Mouse (Mus musculus) hindbrain, postnatal 0 days (tissue): ENCODE results near the gene Nudt9. TPM values are rescaled to one million over a fixed set of nuclear protein-coding genes. Genes with fewer than 3 reads are reported as not detected.

Experiments used
- ATAC-seq: fragments of 200-750 bp; cut with Nextera tagmentation; 2 replicates; pipeline ENCODE4 v1.8.0; 2017; ENCODE audit warnings: mild to moderate bottlenecking, moderate TSS enrichment, moderate library complexity
- DNase-seq: peaks from one replicate; pipeline ENCODE4 v3.0.0-alpha.2; 2015; ENCODE audit warnings: low spot score
- H3K27ac ChIP-seq: fragments of 300-500 bp; sonication (generic); 2 replicates; pipeline ENCODE4 v1.5.1; 2014; ENCODE audit warnings: mild to moderate bottlenecking
- H3K27me3 ChIP-seq: fragments of 300-500 bp; sonication (generic); 2 replicates; pipeline ENCODE4 v1.6.1; 2014; ENCODE audit warnings: low read length, mixed read lengths; ENCODE audit not compliant: insufficient read depth
- H3K36me3 ChIP-seq: fragments of 300-500 bp; sonication (generic); 2 replicates; pipeline ENCODE4 v1.6.1; 2014; ENCODE audit warnings: low read length, mixed read lengths; ENCODE audit not compliant: insufficient read depth
- H3K4me1 ChIP-seq: fragments of 300-500 bp; sonication (generic); 2 replicates; pipeline ENCODE4 v1.6.1; 2014; ENCODE audit warnings: antibody characterized with exemption, low read length, mixed read lengths; ENCODE audit not compliant: insufficient read depth
- H3K4me2 ChIP-seq: fragments of 300-500 bp; sonication (generic); 2 replicates; pipeline ENCODE4 v1.6.1; 2014; ENCODE audit warnings: low read depth, mild to moderate bottlenecking, low read length, moderate library complexity, mixed read lengths
- H3K4me3 ChIP-seq: fragments of 300-500 bp; sonication (generic); 2 replicates; pipeline ENCODE4 v1.5.1; 2014; ENCODE audit warnings: low read length
- H3K9ac ChIP-seq: fragments of 300-500 bp; sonication (generic); replicated peaks from 2 replicates; pipeline ENCODE4 v1.6.1; 2014; ENCODE audit warnings: mild to moderate bottlenecking, low read length, moderate library complexity, mixed read lengths
- H3K9me3 ChIP-seq: fragments of 300-500 bp; sonication (generic); 2 replicates; pipeline ENCODE4 v1.6.1; 2016; ENCODE audit warnings: low read length, mixed read lengths
- CTCF ChIP-seq: IDR thresholded peaks from 2 replicates; pipeline ENCODE4 v1.5.1; 2016; ENCODE audit warnings: antibody characterized with exemption, control low read depth, low read depth
- WGBS: fragments of 180-500 bp; shearing (Covaris S2); extraction: QIAGEN DNeasy Blood & Tissue Kit; methylation state at CpG from one replicate; pipeline ENCODE4 v1.1.7; 2014; 5-methylcytosine and 5-hydroxymethylcytosine counted together
- polyA plus RNA-seq: library from polyadenylated mRNA; unstranded; fragments of >200 nt; fragmentation: Nextera tagmentation; extraction: Ambion mirVana; gene quantifications from 2 replicates; pipeline ENCODE4 v1.2.1, GENCODE M21; 2015
- total RNA-seq: library from RNA; depleted of rRNA; stranded (reverse); fragments of >200 nt; gene quantifications from 2 replicates; pipeline ENCODE4 v1.2.3, GENCODE M21; 2014

The Nudt9 gene
- total and polyA plus RNA-seq, 2 experiments from 2014 or later, result 54.9 to 72.6 TPM

DNA sequence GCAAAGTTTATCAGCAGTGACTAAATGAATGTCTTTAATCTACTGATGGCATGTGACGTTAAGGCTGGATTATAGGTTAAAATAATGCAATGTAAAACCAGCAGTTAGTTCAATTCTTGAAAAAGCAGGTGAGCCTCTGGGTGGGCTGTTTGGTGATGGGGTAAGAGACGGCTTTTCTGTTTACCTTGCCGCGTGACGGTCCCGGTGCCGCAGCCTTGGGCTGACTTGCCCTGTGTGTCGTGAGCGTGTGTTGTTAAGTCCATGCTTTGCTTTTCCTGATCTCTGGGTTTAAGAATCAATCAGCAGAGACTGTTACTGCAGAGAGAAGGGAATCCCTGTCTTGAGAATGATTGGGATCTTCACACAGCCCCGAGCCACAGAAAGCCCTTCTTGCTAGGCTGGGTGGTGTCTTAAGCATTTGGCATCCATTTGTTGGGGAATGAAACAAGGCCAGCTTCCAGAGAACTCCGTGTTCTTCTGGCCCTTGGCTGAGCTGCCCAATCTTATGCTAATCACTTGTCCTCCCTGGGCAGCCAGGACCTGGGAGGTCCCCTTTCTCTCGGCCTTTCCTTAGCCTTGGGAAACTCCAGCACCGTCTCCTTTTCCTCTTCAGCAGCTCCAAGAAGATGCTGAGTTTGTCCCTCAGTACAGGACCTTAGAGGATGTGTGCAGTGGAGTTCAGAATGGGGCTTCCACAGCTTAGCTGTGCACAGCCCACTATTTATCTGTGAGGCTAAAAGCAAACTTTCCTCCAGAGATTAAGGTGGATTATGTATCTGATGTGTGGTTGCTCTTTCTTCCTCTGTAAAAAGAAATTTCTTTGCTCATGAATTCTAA lies 16.0 kb downstream of the Nudt9 start:
- TF ChIP-seq CTCF, result no peak
- H3K4me3 ChIP-seq, result no peak overlapping the region
- no peak overlapping the region for H3K9ac ChIP-seq
- no peak overlapping the region for H3K4me2 ChIP-seq
- peaks cover 12% of the 10 kb centered on the region; the same call in 1 of the 2 replicates for H3K36me3 ChIP-seq
- 76% methylated on average over 13 of the region's 13 CpGs for WGBS
- peak overlapping the region; percentile 67 for H3K27ac ChIP-seq
- H3K4me1 ChIP-seq, result no peaks in the 10 kb centered on the region
- peak; percentile 48 for DNase-seq
- H3K9me3 ChIP-seq, result no peaks in the 10 kb centered on the region
- peak; percentile 85 for ATAC-seq
- H3K27me3 ChIP-seq, result no peaks in the 10 kb centered on the region

DNA sequence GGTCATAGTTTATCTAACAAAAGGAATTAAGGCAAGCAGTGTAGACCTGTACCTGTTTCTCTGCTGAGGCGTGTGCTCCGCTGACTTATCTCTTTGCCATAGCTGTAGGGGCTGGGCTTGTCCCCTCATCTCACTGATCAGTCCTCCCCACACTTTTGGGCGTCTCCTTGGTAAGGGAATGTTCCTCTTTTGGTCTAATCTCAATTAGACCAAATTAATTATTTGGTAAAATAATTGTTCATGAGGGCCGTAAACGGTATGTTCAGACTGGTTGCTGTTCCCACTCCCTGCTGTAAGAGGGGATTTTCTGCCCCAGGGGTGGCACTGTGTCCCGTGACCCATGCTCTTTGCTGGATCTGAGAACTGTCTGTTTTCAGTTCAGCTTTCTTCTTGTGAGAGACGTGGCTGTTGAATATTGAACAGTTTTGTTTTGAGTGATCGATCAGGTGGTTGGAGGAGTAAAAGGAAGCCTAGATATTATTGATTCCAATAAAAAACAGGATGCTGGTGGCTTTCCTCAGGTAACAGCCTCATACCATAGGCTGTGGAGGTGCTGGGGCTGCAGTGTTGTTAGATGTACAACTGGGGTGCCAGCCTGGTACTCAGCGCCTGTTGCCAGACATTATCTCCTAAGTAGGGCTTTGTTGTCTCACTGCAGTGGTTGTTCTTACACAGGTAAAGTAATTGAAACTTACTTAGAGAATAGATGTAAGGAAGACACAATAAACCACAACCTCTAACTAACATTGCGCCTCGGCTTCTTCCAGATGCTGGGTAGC lies 16.9 kb downstream of the Nudt9 start:
- H3K9me3 ChIP-seq, result no peaks in the 10 kb centered on the region
- no peak overlapping the region for H3K9ac ChIP-seq
- 87% methylated on average over 11 of the region's 11 CpGs for WGBS
- H3K4me1 ChIP-seq, result no peaks in the 10 kb centered on the region
- no peak for TF ChIP-seq CTCF
- no peaks in the 10 kb centered on the region for H3K27me3 ChIP-seq
- no peak for ATAC-seq
- peak overlapping the region; percentile 27; the same call in 1 of the 2 replicates for H3K27ac ChIP-seq
- DNase-seq, result no peak
- peaks cover 12% of the 10 kb centered on the region; the same call in 1 of the 2 replicates for H3K36me3 ChIP-seq
- no peak overlapping the region for H3K4me3 ChIP-seq
- no peak overlapping the region for H3K4me2 ChIP-seq

DNA sequence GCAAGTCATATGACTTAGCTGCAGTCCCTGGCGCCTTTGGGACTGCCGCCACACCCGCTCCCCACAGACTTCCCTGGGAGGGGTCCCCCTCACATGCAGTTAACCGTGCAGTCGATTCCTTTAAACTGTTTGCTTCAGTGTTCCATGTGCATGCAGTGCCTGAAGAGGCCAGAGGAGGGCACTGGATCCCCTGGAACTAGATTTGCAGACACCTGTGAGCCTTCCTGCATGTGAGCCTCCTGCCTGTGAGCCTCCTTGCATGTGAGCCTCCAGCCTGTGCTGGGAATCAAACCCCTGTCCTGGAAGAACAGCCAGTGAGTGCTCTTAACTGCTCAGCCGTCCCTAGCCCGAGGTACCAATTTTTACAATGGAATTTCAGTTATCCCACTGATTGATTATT lies 22.6 kb downstream of the Nudt9 start:
- whole genome bisulfite sequencing, result 79% methylated on average over 7 of the region's 7 CpGs
- H3K9ac ChIP-seq, result no peak overlapping the region
- 0 out of 2 replicates have a peak, but pooled peaks cover 8% of the 10 kb centered on the region for H3K4me1 ChIP-seq
- peak; percentile 76 for TF ChIP-seq CTCF
- H3K27me3 ChIP-seq, result no peaks in the 10 kb centered on the region
- H3K9me3 ChIP-seq, result no peaks in the 10 kb centered on the region
- H3K27ac ChIP-seq, result no peak overlapping the region
- no peak overlapping the region for H3K4me2 ChIP-seq
- no peak overlapping the region for H3K4me3 ChIP-seq
- DNase-seq (peak; percentile 44), ATAC-seq (no peak; the same call in 1 of the 2 replicates)
- peaks cover 4% of the 10 kb centered on the region; the same call in 1 of the 2 replicates for H3K36me3 ChIP-seq

- no peak overlapping the region for H3K4me3 ChIP-seq
- H3K4me1 ChIP-seq, result 0 out of 2 replicates have a peak, but pooled peaks cover 8% of the 10 kb centered on the region
- no peak overlapping the region for H3K4me2 ChIP-seq
- H3K36me3 ChIP-seq, result no peaks in the 10 kb centered on the region
- DNase-seq (no peak), ATAC-seq (no peak)
- H3K27me3 ChIP-seq, result no peaks in the 10 kb centered on the region
- no peak overlapping the region for H3K9ac ChIP-seq
- no peak overlapping the region for H3K27ac ChIP-seq
- H3K9me3 ChIP-seq, result no peaks in the 10 kb centered on the region
- no peak for TF ChIP-seq CTCF
- 57% methylated on average over 4 of the region's 4 CpGs for WGBS
Measured at GRCm38 (mm10) chr5:104071048-104071447, 24.9 kb downstream of the Nudt9 start.

DNA sequence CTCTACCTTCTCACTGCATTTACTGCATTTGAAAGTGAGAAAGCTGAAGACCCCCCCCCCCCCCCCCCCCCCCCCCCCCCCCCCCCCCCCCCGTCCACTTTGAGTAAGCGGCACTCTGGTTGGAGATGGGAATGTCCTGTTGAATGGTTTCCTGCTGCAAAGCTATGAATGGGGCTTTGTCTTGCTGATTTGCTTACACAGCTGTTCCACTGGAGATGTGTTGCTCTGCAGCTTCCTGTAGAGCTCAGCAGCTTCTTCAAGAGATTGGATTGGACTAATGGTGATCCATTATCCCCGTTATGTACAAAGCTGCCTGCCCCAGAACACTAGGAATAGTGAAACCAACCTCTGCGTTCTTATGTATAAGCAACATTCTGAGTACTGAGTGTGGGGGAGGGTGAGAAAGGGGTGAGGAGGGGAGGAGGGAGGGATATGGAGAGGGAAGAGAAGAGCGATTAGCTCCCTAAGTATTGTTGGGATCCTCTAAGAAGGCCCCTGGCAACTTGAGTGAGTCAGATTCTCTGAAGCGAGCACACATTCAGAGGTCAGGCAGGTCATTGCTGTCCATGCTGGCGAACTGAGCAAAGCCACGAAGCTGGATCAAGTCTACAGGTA lies 26.3 kb downstream of the Nudt9 start:
- no peak for TF ChIP-seq CTCF
- H3K9ac ChIP-seq, result no peak overlapping the region
- no peak overlapping the region for H3K4me2 ChIP-seq
- H3K4me1 ChIP-seq, result 0 out of 2 replicates have a peak, but pooled peaks cover 8% of the 10 kb centered on the region
- no peaks in the 10 kb centered on the region for H3K36me3 ChIP-seq
- no peaks in the 10 kb centered on the region for H3K27me3 ChIP-seq
- H3K9me3 ChIP-seq, result no peaks in the 10 kb centered on the region
- H3K27ac ChIP-seq, result peak overlapping the region; percentile 59; the same call in 1 of the 2 replicates
- WGBS, result 15% methylated on average over 6 of the region's 8 CpGs
- H3K4me3 ChIP-seq, result no peak overlapping the region
- DNase-seq (peak; percentile 72), ATAC-seq (peak; percentile 89)

GRCm38 (mm10) chr5:104073602-104074001 lies 27.5 kb downstream of the Nudt9 start:
- H3K4me3 ChIP-seq, result no peak overlapping the region
- H3K9ac ChIP-seq, result no peak overlapping the region
- no peak for TF ChIP-seq CTCF
- H3K4me1 ChIP-seq, result 0 out of 2 replicates have a peak, but pooled peaks cover 8% of the 10 kb centered on the region
- 85% methylated on average over 5 of the region's 5 CpGs for WGBS
- H3K27me3 ChIP-seq, result no peaks in the 10 kb centered on the region
- H3K36me3 ChIP-seq, result no peaks in the 10 kb centered on the region
- ATAC-seq (peak; percentile 70), DNase-seq (no peak)
- H3K9me3 ChIP-seq, result no peaks in the 10 kb centered on the region
- H3K4me2 ChIP-seq, result no peak overlapping the region
- no peak overlapping the region for H3K27ac ChIP-seq
